Mouse (Mus musculus): ENCODE data around the gene Tom1l2. TPM values are rescaled to one million over a fixed set of nuclear protein-coding genes. Genes with fewer than 3 reads are reported as not detected.

The Tom1l2 gene
- total and polyA plus RNA-seq, 2 experiments: 9.6 to 22.1 TPM

GRCm38 (mm10) chr11:60302354-60303083, 50.2 kb downstream of the Tom1l2 start:
- no peak overlapping the region for H3K4me3 ChIP-seq (ENCODE audit: insufficient read depth, low read depth, low read length)
- no peaks in the 10 kb centered on the region for H3K27me3 ChIP-seq (ENCODE audit: control insufficient read depth, insufficient read depth, low read length)
- DNase-seq (ENCODE audit: extremely low read depth, low read depth, low spot score): no peak
- H3K79me2 ChIP-seq (ENCODE audit: control insufficient read depth, insufficient read depth, low read length): peaks cover 27% of the 10 kb centered on the region; the same call in 1 of the 2 replicates
- no peaks in the 10 kb centered on the region for H3K36me3 ChIP-seq (ENCODE audit: control insufficient read depth, insufficient read depth, low read length)
- H3K4me1 ChIP-seq (ENCODE audit: control insufficient read depth, insufficient read depth, low read length): peaks cover 2% of the 10 kb centered on the region
- no peak overlapping the region for H3K9ac ChIP-seq (ENCODE audit: low read depth, low read length)
- TF ChIP-seq CTCF (IDR thresholded peaks at IDR 0.05; ENCODE audit: low read depth, low read length) (no peak), POLR2A (IDR thresholded peaks at IDR 0.05; ENCODE audit: extremely low read depth, insufficient read depth, low read length) (no peak)
- 65% methylated on average over 10 of the region's 10 CpGs for WGBS
- no peak overlapping the region for H3K27ac ChIP-seq (replicated peaks; ENCODE audit: insufficient read depth, low read depth, low read length)

- no peak overlapping the region for H3K4me3 ChIP-seq (ENCODE audit: insufficient read depth, low read depth, low read length)
- DNase-seq (ENCODE audit: extremely low read depth, low read depth, low spot score): no peak
- H3K36me3 ChIP-seq (ENCODE audit: control insufficient read depth, insufficient read depth, low read length): no peaks in the 10 kb centered on the region
- peaks cover 25% of the 10 kb centered on the region; the same call in 1 of the 2 replicates for H3K79me2 ChIP-seq (ENCODE audit: control insufficient read depth, insufficient read depth, low read length)
- no peak for TF ChIP-seq POLR2A (IDR thresholded peaks at IDR 0.05; ENCODE audit: extremely low read depth, insufficient read depth, low read length)
- no peak for TF ChIP-seq CTCF (IDR thresholded peaks at IDR 0.05; ENCODE audit: low read depth, low read length)
- 83% methylated on average over 5 of the region's 5 CpGs for WGBS
- H3K27me3 ChIP-seq (ENCODE audit: control insufficient read depth, insufficient read depth, low read length): no peaks in the 10 kb centered on the region
- no peak overlapping the region for H3K9ac ChIP-seq (ENCODE audit: low read depth, low read length)
- H3K4me1 ChIP-seq (ENCODE audit: control insufficient read depth, insufficient read depth, low read length): peaks cover 2% of the 10 kb centered on the region
- H3K27ac ChIP-seq (replicated peaks; ENCODE audit: insufficient read depth, low read depth, low read length): no peak overlapping the region
These were observed 51.0 kb downstream of the Tom1l2 start for GRCm38 (mm10) chr11:60301588-60302208.

- H3K4me1 ChIP-seq (ENCODE audit: control insufficient read depth, insufficient read depth, low read length): peaks cover 2% of the 10 kb centered on the region; the same call in 1 of the 2 replicates
- H3K36me3 ChIP-seq (ENCODE audit: control insufficient read depth, insufficient read depth, low read length): no peaks in the 10 kb centered on the region
- no peak overlapping the region for H3K9ac ChIP-seq (ENCODE audit: low read depth, low read length)
- H3K27me3 ChIP-seq (ENCODE audit: control insufficient read depth, insufficient read depth, low read length): no peaks in the 10 kb centered on the region
- TF ChIP-seq CTCF (IDR thresholded peaks at IDR 0.05; ENCODE audit: low read depth, low read length): no peak
- TF ChIP-seq POLR2A (IDR thresholded peaks at IDR 0.05; ENCODE audit: extremely low read depth, insufficient read depth, low read length): no peak
- peaks cover 18% of the 10 kb centered on the region; the same call in 1 of the 2 replicates for H3K79me2 ChIP-seq (ENCODE audit: control insufficient read depth, insufficient read depth, low read length)
- WGBS: 61% methylated on average over 3 of the region's 3 CpGs
- no peak overlapping the region for H3K27ac ChIP-seq (replicated peaks; ENCODE audit: insufficient read depth, low read depth, low read length)
- peak; percentile 50 for DNase-seq (ENCODE audit: extremely low read depth, low read depth, low spot score)
- H3K4me3 ChIP-seq (ENCODE audit: insufficient read depth, low read depth, low read length): no peak overlapping the region
These were observed 52.4 kb downstream of the Tom1l2 start for GRCm38 (mm10) chr11:60300318-60300717.

GRCm38 (mm10) chr11:60297772-60298171, 54.9 kb downstream of the Tom1l2 start:
- H3K9ac ChIP-seq (ENCODE audit: low read depth, low read length): no peak overlapping the region
- H3K4me3 ChIP-seq (ENCODE audit: insufficient read depth, low read depth, low read length): no peak overlapping the region
- no peaks in the 10 kb centered on the region for H3K36me3 ChIP-seq (ENCODE audit: control insufficient read depth, insufficient read depth, low read length)
- H3K4me1 ChIP-seq (ENCODE audit: control insufficient read depth, insufficient read depth, low read length): peaks cover 2% of the 10 kb centered on the region; the same call in 1 of the 2 replicates
- H3K79me2 ChIP-seq (ENCODE audit: control insufficient read depth, insufficient read depth, low read length): peaks cover 11% of the 10 kb centered on the region; the same call in 1 of the 2 replicates
- TF ChIP-seq CTCF (IDR thresholded peaks at IDR 0.05; ENCODE audit: low read depth, low read length) (no peak), POLR2A (IDR thresholded peaks at IDR 0.05; ENCODE audit: extremely low read depth, insufficient read depth, low read length) (no peak)
- no peak overlapping the region for H3K27ac ChIP-seq (replicated peaks; ENCODE audit: insufficient read depth, low read depth, low read length)
- no peaks in the 10 kb centered on the region for H3K27me3 ChIP-seq (ENCODE audit: control insufficient read depth, insufficient read depth, low read length)
- 83% methylated on average over 3 of the region's 3 CpGs for WGBS
- DNase-seq (ENCODE audit: extremely low read depth, low read depth, low spot score): no peak

- no peak overlapping the region for H3K4me3 ChIP-seq (ENCODE audit: insufficient read depth, low read depth, low read length)
- DNase-seq (ENCODE audit: extremely low read depth, low read depth, low spot score): no peak
- H3K27me3 ChIP-seq (ENCODE audit: control insufficient read depth, insufficient read depth, low read length): no peaks in the 10 kb centered on the region
- no peaks in the 10 kb centered on the region for H3K4me1 ChIP-seq (ENCODE audit: control insufficient read depth, insufficient read depth, low read length)
- no peak overlapping the region for H3K9ac ChIP-seq (ENCODE audit: low read depth, low read length)
- 90% methylated on average over 5 of the region's 5 CpGs for WGBS
- peaks cover 5% of the 10 kb centered on the region; the same call in 1 of the 2 replicates for H3K79me2 ChIP-seq (ENCODE audit: control insufficient read depth, insufficient read depth, low read length)
- TF ChIP-seq CTCF (IDR thresholded peaks at IDR 0.05; ENCODE audit: low read depth, low read length) (no peak), POLR2A (IDR thresholded peaks at IDR 0.05; ENCODE audit: extremely low read depth, insufficient read depth, low read length) (no peak)
- no peak overlapping the region for H3K27ac ChIP-seq (replicated peaks; ENCODE audit: insufficient read depth, low read depth, low read length)
- no peaks in the 10 kb centered on the region for H3K36me3 ChIP-seq (ENCODE audit: control insufficient read depth, insufficient read depth, low read length)
These were observed 57.9 kb downstream of the Tom1l2 start for GRCm38 (mm10) chr11:60294630-60295313.
